Mouse (Mus musculus) heart, embryonic 11.5 days (tissue): Measurements from ENCODE around the gene Golga4. TPM values are rescaled to one million over a fixed set of nuclear protein-coding genes. Genes with fewer than 3 reads are reported as not detected.

Experiments
- ATAC-seq: fragments of 200-750 bp; cut with Nextera tagmentation; replicated peaks from 2 replicates; pipeline ENCODE4 v1.8.0; 2017; ENCODE audit warnings: moderate library complexity; ENCODE audit not compliant: insufficient number of reproducible peaks, low FRiP score, low TSS enrichment
- H3K27ac ChIP-seq: fragments of 300-500 bp; sonication (generic); 2 replicates; pipeline ENCODE4 v1.5.1; 2014; ENCODE audit warnings: mild to moderate bottlenecking, low read depth, low read length
- H3K27me3 ChIP-seq: fragments of 300-500 bp; sonication (generic); 2 replicates; pipeline ENCODE4 v1.6.1; 2014; ENCODE audit warnings: mild to moderate bottlenecking, low read length, mixed read lengths; ENCODE audit not compliant: control insufficient read depth, insufficient read depth
- H3K36me3 ChIP-seq: fragments of 300-500 bp; sonication (generic); 2 replicates; pipeline ENCODE4 v1.6.1; 2014; ENCODE audit warnings: mild to moderate bottlenecking, low read length, moderate library complexity, mixed read lengths; ENCODE audit not compliant: control insufficient read depth, insufficient read depth
- H3K4me1 ChIP-seq: fragments of 300-500 bp; sonication (generic); 2 replicates; pipeline ENCODE4 v1.6.1; 2014; ENCODE audit warnings: low read length; ENCODE audit not compliant: control insufficient read depth, insufficient read depth
- H3K4me2 ChIP-seq: fragments of 300-500 bp; sonication (generic); 2 replicates; pipeline ENCODE4 v1.6.1; 2014; ENCODE audit warnings: mild to moderate bottlenecking, moderate library complexity
- H3K4me3 ChIP-seq: fragments of 300-500 bp; sonication (generic); 2 replicates; pipeline ENCODE4 v1.5.1; 2014; ENCODE audit warnings: low read depth, low read length
- H3K9ac ChIP-seq: fragments of 300-500 bp; sonication (generic); 2 replicates; pipeline ENCODE4 v1.6.1; 2014; ENCODE audit warnings: mild to moderate bottlenecking, low read depth, low read length, moderate library complexity
- H3K9me3 ChIP-seq: fragments of 300-500 bp; sonication (generic); replicated peaks from 2 replicates; pipeline ENCODE4 v1.6.1; 2016; ENCODE audit warnings: low read length; ENCODE audit not compliant: control insufficient read depth
- WGBS: fragments of 180-500 bp; shearing (Covaris S2); extraction: QIAGEN DNeasy Blood & Tissue Kit; methylation state at CpG from one replicate; pipeline ENCODE4 v1.1.7; 2014; ENCODE audit not compliant: insufficient replicate concordance; 5-methylcytosine and 5-hydroxymethylcytosine counted together
- polyA plus RNA-seq: library from polyadenylated mRNA; unstranded; fragments of >200 nt; fragmentation: Nextera tagmentation; extraction: Ambion mirVana; gene quantifications from 2 replicates; pipeline ENCODE4 v1.2.1, GENCODE M21; 2014

The Golga4 gene
- polyA plus RNA-seq, 1 experiment from 2014 or later = 64.9 TPM

DNA sequence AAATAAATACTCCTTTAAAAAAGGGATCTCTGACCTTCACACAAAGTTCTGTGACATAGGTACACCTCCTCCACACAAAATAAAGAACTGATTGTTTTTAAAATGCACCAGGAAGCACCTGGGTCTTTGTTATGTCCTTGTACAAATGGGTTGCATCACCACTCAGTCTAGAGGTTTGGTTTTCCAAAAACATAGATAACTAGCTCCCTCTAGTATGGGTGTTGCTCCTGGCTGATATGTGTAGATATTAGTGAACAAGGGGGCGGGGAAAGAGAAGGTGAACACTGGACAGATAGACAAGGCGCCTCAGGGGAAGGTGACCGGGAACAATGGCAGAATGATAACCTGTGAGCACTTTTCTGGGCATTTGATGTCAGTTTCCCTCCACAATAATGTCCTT is 10.1 kb upstream of the Golga4 start:
- ATAC-seq = no peak
- Histone ChIP-seq H3K4me2 (no peak overlapping the region), H3K27ac (no peak overlapping the region), H3K9ac (no peak overlapping the region), H3K9me3 (no peaks in the 10 kb centered on the region), H3K4me1 (no peaks in the 10 kb centered on the region), H3K27me3 (no peaks in the 10 kb centered on the region), H3K36me3 (no peaks in the 10 kb centered on the region), H3K4me3 (no peak overlapping the region)
- 78% methylated on average over 3 of the region's 3 CpGs for WGBS

DNA sequence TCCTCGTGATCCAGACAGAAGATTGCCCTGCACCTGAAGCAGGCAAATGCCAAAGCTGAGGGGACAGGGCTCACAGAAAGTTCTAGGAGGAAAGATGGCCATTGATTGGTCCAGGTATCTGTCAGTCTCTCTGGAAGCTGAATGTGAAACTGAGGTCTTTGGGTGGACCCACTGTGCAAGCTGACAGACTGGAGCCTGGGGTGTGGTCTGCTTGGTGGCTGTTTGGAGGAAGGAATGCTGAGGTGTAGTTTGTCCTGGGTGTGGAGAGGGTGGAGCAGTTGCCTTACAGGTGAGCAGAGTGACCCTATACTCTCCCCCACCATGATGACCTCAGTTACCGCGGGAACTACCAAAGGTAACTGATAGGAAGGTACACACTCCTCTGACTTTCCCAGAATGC is 9.1 kb upstream of the Golga4 start:
- Histone ChIP-seq H3K4me3 (no peak overlapping the region), H3K4me1 (no peaks in the 10 kb centered on the region), H3K27me3 (no peaks in the 10 kb centered on the region), H3K9me3 (no peaks in the 10 kb centered on the region), H3K4me2 (no peak overlapping the region), H3K36me3 (no peaks in the 10 kb centered on the region), H3K9ac (no peak overlapping the region), H3K27ac (no peak overlapping the region)
- 75% methylated on average over 3 of the region's 3 CpGs for WGBS
- ATAC-seq = no peak

DNA sequence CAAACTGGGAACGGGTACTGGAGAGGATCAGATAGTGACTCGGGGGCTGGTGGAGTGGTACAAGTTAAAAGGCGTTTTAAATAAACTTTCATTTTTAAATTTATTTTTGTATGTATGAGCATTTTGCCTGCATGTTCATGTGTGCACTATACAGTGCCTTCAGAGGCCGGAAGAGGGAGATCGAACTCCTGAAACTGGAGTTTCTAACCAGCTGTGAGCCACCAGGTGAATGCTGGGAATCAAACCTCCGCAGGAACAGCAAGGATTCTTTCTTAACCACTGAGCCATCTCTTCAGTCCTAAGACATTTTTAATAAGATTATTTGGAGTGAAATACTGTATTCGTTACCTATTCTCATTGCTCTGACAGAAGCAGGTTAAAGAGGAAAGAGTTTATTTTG is 8.0 kb upstream of the Golga4 start:
- H3K4me2 ChIP-seq = no peak overlapping the region
- H3K27ac ChIP-seq = no peak overlapping the region
- no peaks in the 10 kb centered on the region for H3K9me3 ChIP-seq
- ATAC-seq = no peak
- no peaks in the 10 kb centered on the region for H3K36me3 ChIP-seq
- WGBS = 56% methylated on average over 7 of the region's 7 CpGs
- no peaks in the 10 kb centered on the region for H3K4me1 ChIP-seq
- H3K27me3 ChIP-seq = no peaks in the 10 kb centered on the region
- no peak overlapping the region for H3K9ac ChIP-seq
- H3K4me3 ChIP-seq = no peak overlapping the region

DNA sequence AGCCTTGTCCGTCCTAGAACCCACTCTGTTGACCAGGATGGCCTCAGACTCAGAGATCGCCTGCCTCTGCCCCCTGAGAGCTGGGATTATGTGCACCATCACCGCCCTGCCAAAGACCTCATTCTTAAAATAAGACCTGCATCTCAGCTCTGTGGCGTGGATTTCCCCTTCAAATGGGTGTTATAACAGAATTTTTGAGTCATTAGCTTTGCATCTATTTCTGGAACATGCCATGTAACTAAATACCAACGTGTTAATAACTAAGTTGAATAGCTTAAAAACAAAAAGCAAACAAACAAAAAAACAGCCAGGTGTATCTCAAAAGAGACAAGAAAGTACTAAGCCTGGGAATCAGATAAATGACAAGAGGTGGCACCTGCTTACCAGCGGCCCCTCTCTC is 5.1 kb upstream of the Golga4 start:
- Histone ChIP-seq H3K9me3 (no peaks in the 10 kb centered on the region), H3K4me2 (no peak overlapping the region), H3K27me3 (no peaks in the 10 kb centered on the region), H3K4me3 (no peak overlapping the region), H3K9ac (no peak overlapping the region), H3K36me3 (no peaks in the 10 kb centered on the region), H3K4me1 (no peaks in the 10 kb centered on the region), H3K27ac (no peak overlapping the region)
- 76% methylated on average over 6 of the region's 6 CpGs for WGBS
- ATAC-seq = no peak

DNA sequence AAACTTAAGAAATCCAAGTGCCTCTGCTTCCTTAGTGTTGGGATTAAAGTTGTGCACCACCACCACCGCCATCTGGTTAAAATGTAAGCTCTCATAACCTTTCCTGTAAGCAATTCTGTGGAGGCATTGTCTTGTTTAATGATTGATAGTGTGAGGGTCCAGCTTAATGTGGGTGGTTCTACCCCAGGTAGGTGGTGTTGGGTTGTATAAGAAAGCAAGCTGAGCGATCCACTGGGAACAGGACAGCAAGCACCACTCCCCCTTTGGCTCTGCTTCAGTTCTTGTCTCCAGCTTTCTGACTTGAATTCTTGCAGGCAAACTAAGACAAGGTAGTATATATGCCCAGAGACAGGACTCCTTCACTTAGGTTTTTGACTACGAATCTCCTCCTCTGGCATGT is 1.4 kb upstream of the Golga4 start:
- no peak overlapping the region for H3K27ac ChIP-seq
- 91% methylated on average over 3 of the region's 3 CpGs for WGBS

DNA sequence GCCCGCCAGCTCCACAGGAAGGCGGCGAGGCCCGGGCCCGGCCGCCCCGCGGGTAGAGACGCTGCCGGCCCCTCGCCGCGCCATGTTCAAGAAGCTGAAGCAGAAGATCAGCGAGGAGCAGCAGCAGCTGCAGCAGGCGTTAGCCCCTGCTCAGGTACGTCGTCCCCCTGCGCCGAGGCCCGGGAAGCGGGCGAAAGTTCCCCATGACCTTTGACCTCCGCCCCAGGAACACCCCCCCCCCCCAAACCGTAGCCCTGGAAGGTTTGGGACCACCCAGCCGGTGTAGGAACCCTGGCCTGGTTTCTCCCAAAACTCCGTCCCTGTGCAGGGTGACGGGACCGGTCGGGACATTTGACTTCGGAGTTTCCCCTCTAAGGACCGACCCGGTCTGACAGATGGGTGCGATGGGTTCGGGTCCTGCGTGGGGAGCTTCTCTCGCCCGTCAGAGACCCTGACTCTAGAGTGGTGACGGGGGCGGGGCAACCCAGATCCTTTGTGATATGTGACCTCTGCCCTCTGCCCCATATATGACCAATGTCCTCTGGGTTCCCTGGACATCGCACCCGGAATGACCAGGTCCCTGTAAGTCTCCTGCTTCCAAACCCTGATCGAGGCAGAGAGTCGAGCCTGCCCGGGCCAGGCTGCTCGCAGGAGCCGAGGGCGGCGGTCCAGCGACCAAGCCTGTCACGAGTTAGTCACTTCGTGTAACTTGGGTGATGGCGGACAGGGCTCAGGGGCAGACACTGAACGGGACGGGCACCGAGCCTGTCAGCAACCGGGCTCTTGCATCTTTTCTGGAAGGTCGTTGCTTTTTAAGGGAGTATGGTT is 551 bp downstream of the Golga4 start:
- H3K27ac ChIP-seq = peak overlapping the region; percentile 57
- H3K36me3 ChIP-seq = no peaks in the 10 kb centered on the region
- H3K9me3 ChIP-seq = no peaks in the 10 kb centered on the region
- H3K4me3 ChIP-seq = peak overlapping the region; percentile 88
- under 1% methylated on average over 53 of the region's 57 CpGs for WGBS
- no peaks in the 10 kb centered on the region for H3K27me3 ChIP-seq
- H3K9ac ChIP-seq = peak overlapping the region; percentile 92
- peaks cover 33% of the 10 kb centered on the region for H3K4me1 ChIP-seq
- H3K4me2 ChIP-seq = peak overlapping the region; percentile 84
- peak; percentile 39; the same call in 1 of the 2 replicates for ATAC-seq

More for the DNA sequence above, 1.4 kb upstream of the Golga4 start:
- H3K4me2 ChIP-seq = no peak overlapping the region
- H3K4me3 ChIP-seq = no peak overlapping the region
- H3K9ac ChIP-seq = no peak overlapping the region
- ATAC-seq = no peak
- H3K4me1 ChIP-seq = peaks cover 16% of the 10 kb centered on the region
- H3K9me3 ChIP-seq = no peaks in the 10 kb centered on the region
- no peaks in the 10 kb centered on the region for H3K36me3 ChIP-seq
- H3K27me3 ChIP-seq = no peaks in the 10 kb centered on the region

DNA sequence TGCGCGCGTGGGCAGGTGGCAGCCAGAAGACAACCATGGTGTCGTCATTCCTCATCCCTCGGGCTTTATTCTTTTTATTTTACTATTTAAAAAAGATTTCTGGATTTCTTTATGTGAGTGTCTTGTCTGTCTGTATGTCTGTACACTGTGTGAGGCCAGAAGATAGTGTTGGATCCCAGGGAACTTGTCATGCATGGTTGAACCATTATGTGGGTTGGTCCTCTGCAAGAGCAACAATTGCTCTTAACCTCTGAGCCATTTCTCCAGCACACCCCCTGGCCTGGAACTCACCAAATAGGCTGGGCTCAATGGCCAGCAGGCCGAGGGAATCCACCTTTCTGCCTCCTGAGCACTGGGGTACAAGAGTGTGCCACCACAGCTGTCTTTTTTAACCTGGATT is 1.5 kb downstream of the Golga4 start:
- 82% methylated on average over 6 of the region's 6 CpGs for WGBS
- ATAC-seq = no peak
- peak overlapping the region; percentile 84 for H3K4me2 ChIP-seq
- peak overlapping the region; percentile 88 for H3K4me3 ChIP-seq
- no peaks in the 10 kb centered on the region for H3K36me3 ChIP-seq
- no peak overlapping the region for H3K9ac ChIP-seq
- no peak overlapping the region for H3K27ac ChIP-seq
- no peaks in the 10 kb centered on the region for H3K27me3 ChIP-seq
- peaks cover 42% of the 10 kb centered on the region for H3K4me1 ChIP-seq
- no peaks in the 10 kb centered on the region for H3K9me3 ChIP-seq

DNA sequence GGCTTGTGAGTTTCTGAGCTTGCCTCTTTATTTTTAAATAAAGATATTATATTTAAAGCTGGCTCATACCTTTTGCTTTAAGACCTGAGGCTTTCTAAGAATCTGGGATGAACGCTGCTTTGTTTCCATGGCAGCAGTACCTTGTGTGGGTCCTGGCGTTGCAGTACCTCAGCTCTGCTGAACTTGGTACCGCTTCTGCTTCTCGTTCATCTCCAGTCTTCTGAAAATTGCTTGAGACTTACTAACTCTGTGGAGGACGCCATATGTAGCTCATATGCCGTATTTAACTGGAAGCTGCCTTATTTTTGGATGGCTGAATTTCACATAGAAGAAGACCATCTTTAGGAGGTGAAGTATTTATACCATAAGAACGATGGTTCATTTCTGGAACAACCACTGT is 2.5 kb downstream of the Golga4 start:
- H3K27ac ChIP-seq = no peak overlapping the region
- no peaks in the 10 kb centered on the region for H3K9me3 ChIP-seq
- 84% methylated on average over 7 of the region's 7 CpGs for WGBS
- H3K36me3 ChIP-seq = no peaks in the 10 kb centered on the region
- no peak overlapping the region for H3K9ac ChIP-seq
- H3K4me2 ChIP-seq = peak overlapping the region; percentile 2; the same call in 1 of the 2 replicates
- H3K4me1 ChIP-seq = peaks cover 52% of the 10 kb centered on the region
- no peak for ATAC-seq
- no peak overlapping the region for H3K4me3 ChIP-seq
- no peaks in the 10 kb centered on the region for H3K27me3 ChIP-seq
